Mouse (Mus musculus): ENCODE measurements around the gene Fitm1. TPM values are rescaled to one million over a fixed set of nuclear protein-coding genes. Genes with fewer than 3 reads are reported as not detected.

Fitm1 gene
- polyA plus RNA-seq, 1 experiment from 2014 or later = 0.27 TPM

GRCm38 (mm10) chr14:55603633-55604576 is 28.5 kb downstream of the Fitm1 start:
- 22% methylated on average over 19 of the region's 19 CpGs for WGBS
- H3K4me1 ChIP-seq (replicated peaks; ENCODE audit: control insufficient read depth, insufficient read depth, low read length) = no peaks in the 10 kb centered on the region
- H3K27ac ChIP-seq = 0 out of 2 replicates have a peak overlapping the region, but pooled peaks have one; percentile 15
- H3K4me3 ChIP-seq (replicated peaks; ENCODE audit: low read length) = no peak overlapping the region; the same call in 1 of the 2 replicates
- H3K9me3 ChIP-seq (ENCODE audit: control insufficient read depth, low read length) = no peaks in the 10 kb centered on the region
- H3K4me2 ChIP-seq (replicated peaks) = peak overlapping the region; percentile 33
- H3K9ac ChIP-seq = no peak overlapping the region
- peaks cover 82% of the 10 kb centered on the region for H3K36me3 ChIP-seq (replicated peaks; ENCODE audit: control insufficient read depth, insufficient read depth)
- ATAC-seq (ENCODE audit: low FRiP score) (peak; percentile 86), DNase-seq (ENCODE audit: low spot score) (peak; percentile 74)
- H3K27me3 ChIP-seq (ENCODE audit: control insufficient read depth, insufficient read depth, low read length) = no peaks in the 10 kb centered on the region

GRCm38 (mm10) chr14:55604823-55605222 is 29.4 kb downstream of the Fitm1 start:
- Histone ChIP-seq H3K4me3 (replicated peaks; ENCODE audit: low read length) (no peak overlapping the region), H3K4me1 (replicated peaks; ENCODE audit: control insufficient read depth, insufficient read depth, low read length) (no peaks in the 10 kb centered on the region), H3K9me3 (ENCODE audit: control insufficient read depth, low read length) (no peaks in the 10 kb centered on the region), H3K4me2 (replicated peaks) (peak overlapping the region; percentile 33; the same call in 1 of the 2 replicates), H3K36me3 (replicated peaks; ENCODE audit: control insufficient read depth, insufficient read depth) (peaks cover 82% of the 10 kb centered on the region), H3K9ac (no peak overlapping the region), H3K27me3 (ENCODE audit: control insufficient read depth, insufficient read depth, low read length) (no peaks in the 10 kb centered on the region), H3K27ac (no peak overlapping the region)
- no peak for DNase-seq (ENCODE audit: low spot score)
- ATAC-seq (ENCODE audit: low FRiP score) = no peak
- WGBS = 91% methylated on average over 11 of the region's 11 CpGs

GRCm38 (mm10) chr14:55605743-55606459 is 30.5 kb downstream of the Fitm1 start:
- Histone ChIP-seq H3K4me2 (replicated peaks) (no peak overlapping the region), H3K4me1 (replicated peaks; ENCODE audit: control insufficient read depth, insufficient read depth, low read length) (no peaks in the 10 kb centered on the region), H3K9ac (no peak overlapping the region), H3K4me3 (replicated peaks; ENCODE audit: low read length) (no peak overlapping the region), H3K27me3 (ENCODE audit: control insufficient read depth, insufficient read depth, low read length) (no peaks in the 10 kb centered on the region), H3K9me3 (ENCODE audit: control insufficient read depth, low read length) (no peaks in the 10 kb centered on the region), H3K27ac (no peak overlapping the region), H3K36me3 (replicated peaks; ENCODE audit: control insufficient read depth, insufficient read depth) (peaks cover 79% of the 10 kb centered on the region)
- ATAC-seq (ENCODE audit: low FRiP score) (no peak), DNase-seq (ENCODE audit: low spot score) (no peak)
- 94% methylated on average over 16 of the region's 16 CpGs for WGBS

- no peak overlapping the region for H3K9ac ChIP-seq
- no peak overlapping the region for H3K27ac ChIP-seq
- H3K4me1 ChIP-seq (replicated peaks; ENCODE audit: control insufficient read depth, insufficient read depth, low read length) = no peaks in the 10 kb centered on the region
- no peaks in the 10 kb centered on the region for H3K9me3 ChIP-seq (ENCODE audit: control insufficient read depth, low read length)
- no peak overlapping the region for H3K4me2 ChIP-seq (replicated peaks)
- H3K4me3 ChIP-seq (replicated peaks; ENCODE audit: low read length) = no peak overlapping the region
- WGBS = 100% methylated on average over 6 of the region's 6 CpGs
- DNase-seq (ENCODE audit: low spot score) = no peak
- peaks cover 56% of the 10 kb centered on the region for H3K36me3 ChIP-seq (replicated peaks; ENCODE audit: control insufficient read depth, insufficient read depth)
- no peaks in the 10 kb centered on the region for H3K27me3 ChIP-seq (ENCODE audit: control insufficient read depth, insufficient read depth, low read length)
- no peak for ATAC-seq (ENCODE audit: low FRiP score)
These were observed 32.9 kb downstream of the Fitm1 start for GRCm38 (mm10) chr14:55608339-55608738.

- H3K4me2 ChIP-seq (replicated peaks) = no peak overlapping the region
- H3K27ac ChIP-seq = no peak overlapping the region
- no peaks in the 10 kb centered on the region for H3K4me1 ChIP-seq (replicated peaks; ENCODE audit: control insufficient read depth, insufficient read depth, low read length)
- WGBS = 75% methylated on average over 6 of the region's 6 CpGs
- no peak overlapping the region for H3K9ac ChIP-seq
- H3K27me3 ChIP-seq (ENCODE audit: control insufficient read depth, insufficient read depth, low read length) = no peaks in the 10 kb centered on the region
- ATAC-seq (ENCODE audit: low FRiP score) = no peak
- DNase-seq (ENCODE audit: low spot score) = no peak
- no peaks in the 10 kb centered on the region for H3K9me3 ChIP-seq (ENCODE audit: control insufficient read depth, low read length)
- H3K36me3 ChIP-seq (replicated peaks; ENCODE audit: control insufficient read depth, insufficient read depth) = peaks cover 24% of the 10 kb centered on the region
- H3K4me3 ChIP-seq (replicated peaks; ENCODE audit: low read length) = no peak overlapping the region
These were observed 37.9 kb downstream of the Fitm1 start for GRCm38 (mm10) chr14:55613346-55613745.

- no peak overlapping the region for H3K4me3 ChIP-seq (replicated peaks; ENCODE audit: low read length)
- 85% methylated on average over 7 of the region's 7 CpGs for WGBS
These were observed 39.3 kb downstream of the Fitm1 start for GRCm38 (mm10) chr14:55614565-55615178.

GRCm38 (mm10) chr14:55615876-55616275 is 40.5 kb downstream of the Fitm1 start:
- no peak for ATAC-seq (ENCODE audit: low FRiP score)
- H3K27me3 ChIP-seq (ENCODE audit: control insufficient read depth, insufficient read depth, low read length) = no peaks in the 10 kb centered on the region
- no peaks in the 10 kb centered on the region for H3K4me1 ChIP-seq (replicated peaks; ENCODE audit: control insufficient read depth, insufficient read depth, low read length)
- no peaks in the 10 kb centered on the region for H3K9me3 ChIP-seq (ENCODE audit: control insufficient read depth, low read length)
- peaks cover 2% of the 10 kb centered on the region; the same call in 1 of the 2 replicates for H3K36me3 ChIP-seq (replicated peaks; ENCODE audit: control insufficient read depth, insufficient read depth)
- H3K4me3 ChIP-seq (replicated peaks; ENCODE audit: low read length) = no peak overlapping the region
- no peak overlapping the region for H3K9ac ChIP-seq
- H3K4me2 ChIP-seq (replicated peaks) = no peak overlapping the region
- no peak for DNase-seq (ENCODE audit: low spot score)
- H3K27ac ChIP-seq = no peak overlapping the region
- WGBS = 46% methylated on average over 2 of the region's 2 CpGs

More at GRCm38 (mm10) chr14:55614565-55615178, 39.3 kb downstream of the Fitm1 start:
- DNase-seq (ENCODE audit: low spot score) = no peak
- ATAC-seq (ENCODE audit: low FRiP score) = no peak
- Histone ChIP-seq H3K9me3 (ENCODE audit: control insufficient read depth, low read length) (no peaks in the 10 kb centered on the region), H3K27me3 (ENCODE audit: control insufficient read depth, insufficient read depth, low read length) (no peaks in the 10 kb centered on the region), H3K27ac (no peak overlapping the region), H3K9ac (no peak overlapping the region), H3K36me3 (replicated peaks; ENCODE audit: control insufficient read depth, insufficient read depth) (peaks cover 11% of the 10 kb centered on the region), H3K4me2 (replicated peaks) (no peak overlapping the region), H3K4me1 (replicated peaks; ENCODE audit: control insufficient read depth, insufficient read depth, low read length) (no peaks in the 10 kb centered on the region)

- Histone ChIP-seq H3K27me3 (ENCODE audit: control insufficient read depth, insufficient read depth, low read length) (no peaks in the 10 kb centered on the region), H3K9ac (no peak overlapping the region), H3K4me2 (replicated peaks) (no peak overlapping the region), H3K9me3 (ENCODE audit: control insufficient read depth, low read length) (no peaks in the 10 kb centered on the region), H3K4me3 (replicated peaks; ENCODE audit: low read length) (no peak overlapping the region), H3K36me3 (replicated peaks; ENCODE audit: control insufficient read depth, insufficient read depth) (no peaks in the 10 kb centered on the region), H3K27ac (no peak overlapping the region), H3K4me1 (replicated peaks; ENCODE audit: control insufficient read depth, insufficient read depth, low read length) (no peaks in the 10 kb centered on the region)
- WGBS = 84% methylated on average over 2 of the region's 2 CpGs
- ATAC-seq (ENCODE audit: low FRiP score) = no peak
- DNase-seq (ENCODE audit: low spot score) = no peak
These were observed 41.4 kb downstream of the Fitm1 start for GRCm38 (mm10) chr14:55616844-55617243.

GRCm38 (mm10) chr14:55617822-55618221 is 42.4 kb downstream of the Fitm1 start, which contains the start of gene Rec8:
Gene Rec8 (plus strand): TSS chr14:55618037.
- Histone ChIP-seq H3K4me2 (replicated peaks) (peak within 1 kb of the TSS; percentile 39), H3K4me3 (replicated peaks; ENCODE audit: low read length) (peak within 1 kb of the TSS; percentile 28), H3K9me3 (ENCODE audit: control insufficient read depth, low read length) (no peaks in the 10 kb centered on the region), H3K27me3 (ENCODE audit: control insufficient read depth, insufficient read depth, low read length) (no peaks in the 10 kb centered on the region), H3K9ac (peak within 1 kb of the TSS; percentile 40), H3K36me3 (replicated peaks; ENCODE audit: control insufficient read depth, insufficient read depth) (no peaks in the 10 kb centered on the region), H3K27ac (no peak within 1 kb of the TSS), H3K4me1 (replicated peaks; ENCODE audit: control insufficient read depth, insufficient read depth, low read length) (no peaks in the 10 kb centered on the region)
- WGBS = 21% methylated on average over 21 of the region's 21 CpGs
- ATAC-seq (ENCODE audit: low FRiP score) = peak; percentile 78
- DNase-seq (ENCODE audit: low spot score) = peak; percentile 44
